Mouse (Mus musculus): ENCODE measurements around the gene Rpl9-ps1.

GRCm38 (mm10) chr11:83640141-83640540, 5.3 kb downstream of the Rpl9-ps1 start:
- TF ChIP-seq POLR2A (IDR thresholded peaks at IDR 0.05; ENCODE audit: control insufficient read depth, extremely low read depth, insufficient read depth, low read length, poor library complexity) (no peak), CTCF (IDR thresholded peaks at IDR 0.05; ENCODE audit: borderline replicate concordance, control insufficient read depth, extremely low read depth, insufficient read depth, low read length, poor library complexity) (no peak)
